Mouse (Mus musculus) heart, embryonic 11.5 days (tissue): ENCODE data around the gene Lrch1. TPM values are rescaled to one million over a fixed set of nuclear protein-coding genes. Genes with fewer than 3 reads are reported as not detected.
A peak's percentile ranks its signal among the peaks of the same experiment; 100 is the strongest.

ENCODE experiments used
- ATAC-seq: fragments of 200-750 bp; cut with Nextera tagmentation; replicated peaks from 2 replicates; pipeline ENCODE4 v1.8.0; 2017; ENCODE audit warnings: moderate library complexity; ENCODE audit not compliant: insufficient number of reproducible peaks, low FRiP score, low TSS enrichment
- H3K27ac ChIP-seq: fragments of 300-500 bp; sonication (generic); 2 replicates; pipeline ENCODE4 v1.5.1; 2014; ENCODE audit warnings: mild to moderate bottlenecking, low read depth, low read length
- H3K27me3 ChIP-seq: fragments of 300-500 bp; sonication (generic); 2 replicates; pipeline ENCODE4 v1.6.1; 2014; ENCODE audit warnings: mild to moderate bottlenecking, low read length, mixed read lengths; ENCODE audit not compliant: control insufficient read depth, insufficient read depth
- H3K36me3 ChIP-seq: fragments of 300-500 bp; sonication (generic); 2 replicates; pipeline ENCODE4 v1.6.1; 2014; ENCODE audit warnings: mild to moderate bottlenecking, low read length, moderate library complexity, mixed read lengths; ENCODE audit not compliant: control insufficient read depth, insufficient read depth
- H3K4me1 ChIP-seq: fragments of 300-500 bp; sonication (generic); 2 replicates; pipeline ENCODE4 v1.6.1; 2014; ENCODE audit warnings: low read length; ENCODE audit not compliant: control insufficient read depth, insufficient read depth
- H3K4me2 ChIP-seq: fragments of 300-500 bp; sonication (generic); 2 replicates; pipeline ENCODE4 v1.6.1; 2014; ENCODE audit warnings: mild to moderate bottlenecking, moderate library complexity
- H3K4me3 ChIP-seq: fragments of 300-500 bp; sonication (generic); 2 replicates; pipeline ENCODE4 v1.5.1; 2014; ENCODE audit warnings: low read depth, low read length
- H3K9ac ChIP-seq: fragments of 300-500 bp; sonication (generic); 2 replicates; pipeline ENCODE4 v1.6.1; 2014; ENCODE audit warnings: mild to moderate bottlenecking, low read depth, low read length, moderate library complexity
- H3K9me3 ChIP-seq: fragments of 300-500 bp; sonication (generic); replicated peaks from 2 replicates; pipeline ENCODE4 v1.6.1; 2016; ENCODE audit warnings: low read length; ENCODE audit not compliant: control insufficient read depth
- WGBS: fragments of 180-500 bp; shearing (Covaris S2); extraction: QIAGEN DNeasy Blood & Tissue Kit; methylation state at CpG from one replicate; pipeline ENCODE4 v1.1.7; 2014; ENCODE audit not compliant: insufficient replicate concordance; 5-methylcytosine and 5-hydroxymethylcytosine counted together
- polyA plus RNA-seq: library from polyadenylated mRNA; unstranded; fragments of >200 nt; fragmentation: Nextera tagmentation; extraction: Ambion mirVana; gene quantifications from 2 replicates; pipeline ENCODE4 v1.2.1, GENCODE M21; 2014

Gene Lrch1
- polyA plus RNA-seq, 1 experiment from 2014 or later, result 10.0 TPM

- Histone ChIP-seq H3K36me3 (no peaks in the 10 kb centered on the region), H3K27ac (no peak overlapping the region), H3K4me2 (no peak overlapping the region), H3K4me3 (no peak overlapping the region), H3K27me3 (no peaks in the 10 kb centered on the region), H3K9me3 (no peaks in the 10 kb centered on the region), H3K4me1 (peaks cover 17% of the 10 kb centered on the region), H3K9ac (no peak overlapping the region)
- whole genome bisulfite sequencing, result 81% methylated on average over 7 of the region's 7 CpGs
- no peak for ATAC-seq
These were observed 124.7 kb downstream of the Lrch1 start for GRCm38 (mm10) chr14:74822757-74823680.

- Histone ChIP-seq H3K9me3 (no peaks in the 10 kb centered on the region), H3K27me3 (no peaks in the 10 kb centered on the region), H3K9ac (no peak overlapping the region), H3K4me3 (no peak overlapping the region), H3K27ac (no peak overlapping the region), H3K4me2 (no peak overlapping the region), H3K36me3 (no peaks in the 10 kb centered on the region), H3K4me1 (peaks cover 17% of the 10 kb centered on the region)
- 48% methylated on average over 2 of the region's 2 CpGs for WGBS
- ATAC-seq, result no peak
These were observed 125.6 kb downstream of the Lrch1 start for GRCm38 (mm10) chr14:74822048-74822447.

- Histone ChIP-seq H3K4me1 (peaks cover 17% of the 10 kb centered on the region), H3K9ac (no peak overlapping the region), H3K27ac (peak overlapping the region; percentile 23), H3K4me2 (peak overlapping the region; percentile 9; the same call in 1 of the 2 replicates), H3K9me3 (no peaks in the 10 kb centered on the region), H3K4me3 (no peak overlapping the region), H3K27me3 (no peaks in the 10 kb centered on the region), H3K36me3 (no peaks in the 10 kb centered on the region)
- no peak for ATAC-seq
- 35% methylated on average over 11 of the region's 11 CpGs for WGBS
These were observed 127.4 kb downstream of the Lrch1 start for GRCm38 (mm10) chr14:74820180-74820813.

- 73% methylated on average over 6 of the region's 6 CpGs for WGBS
- H3K4me1 ChIP-seq, result peaks cover 17% of the 10 kb centered on the region
- H3K9ac ChIP-seq, result no peak overlapping the region
- no peak for ATAC-seq
- no peaks in the 10 kb centered on the region for H3K9me3 ChIP-seq
- H3K27ac ChIP-seq, result no peak overlapping the region
- no peak overlapping the region for H3K4me2 ChIP-seq
- H3K27me3 ChIP-seq, result no peaks in the 10 kb centered on the region
- H3K36me3 ChIP-seq, result no peaks in the 10 kb centered on the region
- no peak overlapping the region for H3K4me3 ChIP-seq
These were observed 131.0 kb downstream of the Lrch1 start for GRCm38 (mm10) chr14:74816705-74817104.

- H3K36me3 ChIP-seq, result 0 out of 2 replicates have a peak, but pooled peaks cover 3% of the 10 kb centered on the region
These were observed 132.6 kb downstream of the Lrch1 start for GRCm38 (mm10) chr14:74814848-74815789.

GRCm38 (mm10) chr14:74811617-74812016 lies 136.1 kb downstream of the Lrch1 start:
- H3K27ac ChIP-seq, result no peak overlapping the region
- no peak overlapping the region for H3K9ac ChIP-seq
- H3K27me3 ChIP-seq, result no peaks in the 10 kb centered on the region
- ATAC-seq, result no peak
- no peaks in the 10 kb centered on the region for H3K4me1 ChIP-seq
- no peak overlapping the region for H3K4me3 ChIP-seq
- H3K36me3 ChIP-seq, result peaks cover 8% of the 10 kb centered on the region; the same call in 1 of the 2 replicates
- no peaks in the 10 kb centered on the region for H3K9me3 ChIP-seq
- H3K4me2 ChIP-seq, result no peak overlapping the region
- WGBS, result 84% methylated on average over 11 of the region's 11 CpGs

More at GRCm38 (mm10) chr14:74814848-74815789, 132.6 kb downstream of the Lrch1 start:
- no peak overlapping the region for H3K9ac ChIP-seq
- peaks cover 9% of the 10 kb centered on the region for H3K4me1 ChIP-seq
- WGBS, result 88% methylated on average over 17 of the region's 17 CpGs
- no peak overlapping the region for H3K4me3 ChIP-seq
- no peaks in the 10 kb centered on the region for H3K9me3 ChIP-seq
- H3K4me2 ChIP-seq, result no peak overlapping the region
- no peak overlapping the region for H3K27ac ChIP-seq
- ATAC-seq, result no peak
- H3K27me3 ChIP-seq, result no peaks in the 10 kb centered on the region

- Histone ChIP-seq H3K27ac (no peak overlapping the region), H3K4me1 (no peaks in the 10 kb centered on the region), H3K36me3 (peaks cover 24% of the 10 kb centered on the region), H3K4me2 (no peak overlapping the region), H3K9me3 (peaks cover 6% of the 10 kb centered on the region; the same call in 1 of the 2 replicates), H3K4me3 (no peak overlapping the region), H3K27me3 (no peaks in the 10 kb centered on the region), H3K9ac (no peak overlapping the region)
- ATAC-seq, result no peak
- WGBS, result 67% methylated on average over 1 of the region's 1 CpGs
These were observed 145.7 kb downstream of the Lrch1 start for GRCm38 (mm10) chr14:74801961-74802360.
